Mouse (Mus musculus) testis, adult 2 months (tissue): ENCODE results near the gene Meis3. TPM values are rescaled to one million over a fixed set of nuclear protein-coding genes. Genes with fewer than 3 reads are reported as not detected.

Experiments
- H3K27ac ChIP-seq: fragments of 200-500 bp; 2 replicates; pipeline ENCODE4 v1.5.1; 2012; ENCODE audit warnings: low read depth, low read length; ENCODE audit not compliant: control insufficient read depth, insufficient read depth
- H3K27me3 ChIP-seq: fragments of 200-500 bp; 2 replicates; pipeline ENCODE4 v1.6.1; 2012; ENCODE audit warnings: mild to moderate bottlenecking, low read length, moderate library complexity; ENCODE audit not compliant: control insufficient read depth, insufficient read depth
- H3K36me3 ChIP-seq: fragments of 200-500 bp; 2 replicates; pipeline ENCODE4 v1.6.1; 2012; ENCODE audit warnings: mild to moderate bottlenecking, low read length; ENCODE audit not compliant: control insufficient read depth, insufficient read depth
- H3K4me1 ChIP-seq: fragments of 200-500 bp; 2 replicates; pipeline ENCODE4 v1.6.1; 2012; ENCODE audit warnings: low read length; ENCODE audit not compliant: control insufficient read depth, insufficient read depth
- H3K4me3 ChIP-seq: fragments of 200-500 bp; 2 replicates; pipeline ENCODE4 v1.5.1; 2012; ENCODE audit warnings: low read depth, mild to moderate bottlenecking, low read length, moderate library complexity, mixed read lengths; ENCODE audit not compliant: control insufficient read depth
- CTCF ChIP-seq: fragments of 200-500 bp; IDR thresholded peaks from 2 replicates; pipeline ENCODE4 v1.5.1; 2012; ENCODE audit warnings: low read depth, mild to moderate bottlenecking, inconsistent platforms, low read length, moderate library complexity; ENCODE audit not compliant: control insufficient read depth, insufficient read depth, insufficient replicate concordance
- POLR2A ChIP-seq: fragments of 200-500 bp; IDR thresholded peaks from 2 replicates; pipeline ENCODE4 v1.6.1; 2012; ENCODE audit warnings: low read depth, mild to moderate bottlenecking, inconsistent platforms, low read length, moderate library complexity; ENCODE audit not compliant: control insufficient read depth
- polyA plus RNA-seq: library from polyadenylated mRNA; depleted of rRNA; stranded (reverse); fragments of >200 nt; gene quantifications from 2 replicates; pipeline ENCODE4 v1.2.3, GENCODE M21; 2012

Meis3 gene
- polyA plus RNA-seq, 1 experiment, result 2.5 TPM

DNA sequence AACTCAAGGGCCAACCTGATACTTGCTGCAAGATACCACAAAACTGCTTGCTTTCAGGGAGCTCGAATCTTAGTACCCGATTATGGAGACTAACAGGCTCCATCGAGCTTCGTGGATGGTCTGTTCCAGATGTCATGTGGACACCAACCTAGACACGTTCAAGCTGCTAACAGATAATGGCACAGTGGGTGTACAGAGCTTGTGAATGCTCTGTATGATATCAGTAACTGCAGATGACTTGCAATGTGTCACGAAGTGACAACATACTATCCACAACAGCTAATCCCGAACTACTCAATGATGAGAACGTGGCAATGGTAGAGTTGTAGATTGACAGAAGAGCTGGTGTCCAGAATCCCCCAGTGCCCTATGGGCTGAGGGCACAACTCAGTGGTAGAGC is 12.6 kb downstream of the Meis3 start:
- no peak for TF ChIP-seq CTCF
- no peak for TF ChIP-seq POLR2A
- H3K27ac ChIP-seq, result no peak overlapping the region
- H3K4me1 ChIP-seq, result no peaks in the 10 kb centered on the region
- H3K27me3 ChIP-seq, result no peaks in the 10 kb centered on the region
- H3K36me3 ChIP-seq, result no peaks in the 10 kb centered on the region
- no peak overlapping the region for H3K4me3 ChIP-seq

DNA sequence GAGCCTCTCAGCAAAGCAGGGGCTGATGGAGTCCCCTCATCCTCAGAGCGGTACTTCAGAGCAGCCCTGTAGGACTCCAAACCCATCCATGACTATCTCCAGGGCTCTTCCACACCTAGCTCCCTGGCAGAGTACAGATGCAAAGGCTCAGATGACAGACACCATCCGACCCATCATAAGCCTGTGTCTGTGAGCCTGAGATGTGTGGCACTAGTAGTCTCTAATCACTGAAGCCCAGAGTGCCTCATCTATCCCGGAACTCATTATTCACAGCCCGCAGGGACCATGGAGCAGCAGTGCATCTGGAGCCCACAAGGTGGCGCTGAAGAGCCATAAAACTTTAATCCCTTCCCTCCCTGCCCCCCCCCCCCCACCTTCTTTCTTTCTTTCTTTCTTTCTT is 17.4 kb downstream of the Meis3 start:
- Histone ChIP-seq H3K4me1 (no peaks in the 10 kb centered on the region), H3K36me3 (no peaks in the 10 kb centered on the region; the same call in 1 of the 2 replicates), H3K27ac (no peak overlapping the region), H3K27me3 (no peaks in the 10 kb centered on the region), H3K4me3 (no peak overlapping the region)
- TF ChIP-seq CTCF, result peak; percentile 76; the same call in 1 of the 2 replicates
- TF ChIP-seq POLR2A, result no peak

DNA sequence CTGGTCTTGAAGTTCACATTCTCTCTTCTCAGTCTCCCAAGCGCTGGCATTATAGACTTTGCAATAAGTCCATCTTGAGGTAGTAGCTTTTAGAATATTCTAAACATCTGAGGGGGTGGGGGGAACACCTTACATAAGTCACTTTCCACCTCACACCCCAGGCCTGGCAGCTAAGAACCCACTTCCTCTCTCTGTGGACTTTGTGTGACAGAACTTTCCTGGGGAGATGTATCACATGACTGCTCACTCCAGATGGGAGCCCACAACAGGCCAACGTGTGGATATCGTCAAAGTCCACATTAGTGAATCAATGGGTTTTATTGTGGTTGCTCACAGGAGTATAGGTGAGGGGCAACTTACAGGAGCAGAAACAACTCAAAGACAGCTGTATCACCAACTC is 18.8 kb downstream of the Meis3 start:
- H3K27ac ChIP-seq, result no peak overlapping the region
- no peak overlapping the region for H3K4me3 ChIP-seq
- no peaks in the 10 kb centered on the region for H3K4me1 ChIP-seq
- H3K27me3 ChIP-seq, result no peaks in the 10 kb centered on the region
- H3K36me3 ChIP-seq, result no peaks in the 10 kb centered on the region; the same call in 1 of the 2 replicates
- TF ChIP-seq POLR2A (no peak), CTCF (no peak)

DNA sequence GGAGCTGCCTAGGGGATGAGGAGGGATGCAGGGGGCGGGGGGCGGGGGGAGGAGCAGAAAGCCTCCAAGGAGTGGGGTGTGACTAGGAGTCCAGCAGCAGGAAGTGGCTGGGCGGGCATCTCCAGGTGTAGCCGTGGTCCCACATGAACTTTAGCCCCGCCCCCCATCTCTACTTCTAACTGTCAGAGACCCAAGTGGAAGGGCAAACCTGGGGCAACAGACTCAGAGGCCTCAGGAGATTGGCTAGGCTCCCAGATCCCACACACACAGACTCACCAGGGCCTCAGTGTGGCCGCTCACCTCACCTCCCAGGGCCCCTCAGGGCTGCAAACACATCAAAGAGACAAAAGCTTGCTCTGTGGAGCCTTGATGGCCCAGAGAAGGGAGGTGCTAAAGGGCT is 21.7 kb downstream of the Meis3 start:
- Histone ChIP-seq H3K27ac (no peak overlapping the region), H3K27me3 (no peaks in the 10 kb centered on the region), H3K4me3 (no peak overlapping the region), H3K36me3 (no peaks in the 10 kb centered on the region; the same call in 1 of the 2 replicates), H3K4me1 (no peaks in the 10 kb centered on the region)
- TF ChIP-seq POLR2A (no peak), CTCF (no peak)

DNA sequence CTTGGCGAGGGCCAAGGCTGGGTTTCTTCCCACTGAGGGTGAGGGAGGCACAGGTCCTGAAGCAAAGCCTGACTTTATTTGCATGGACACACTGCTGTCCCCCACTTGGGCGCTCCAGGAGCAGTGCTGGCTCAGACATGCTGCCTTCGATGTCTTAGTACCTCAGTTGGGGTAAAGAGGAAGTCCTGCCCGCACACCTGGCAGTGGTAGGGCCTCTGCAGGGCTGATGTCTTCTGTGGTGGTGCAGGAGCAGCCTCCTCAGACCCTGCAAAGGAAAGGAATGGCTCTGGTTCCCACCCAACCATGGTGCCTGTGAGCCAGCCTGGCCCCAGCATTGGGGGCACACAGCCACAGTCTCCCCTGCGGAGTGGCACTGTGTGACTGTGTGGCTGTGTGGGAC is 22.3 kb downstream of the Meis3 start:
- H3K4me1 ChIP-seq, result no peaks in the 10 kb centered on the region
- H3K27me3 ChIP-seq, result no peaks in the 10 kb centered on the region
- H3K27ac ChIP-seq, result no peak overlapping the region
- H3K4me3 ChIP-seq, result no peak overlapping the region
- TF ChIP-seq CTCF (no peak), POLR2A (no peak)
- no peaks in the 10 kb centered on the region; the same call in 1 of the 2 replicates for H3K36me3 ChIP-seq

DNA sequence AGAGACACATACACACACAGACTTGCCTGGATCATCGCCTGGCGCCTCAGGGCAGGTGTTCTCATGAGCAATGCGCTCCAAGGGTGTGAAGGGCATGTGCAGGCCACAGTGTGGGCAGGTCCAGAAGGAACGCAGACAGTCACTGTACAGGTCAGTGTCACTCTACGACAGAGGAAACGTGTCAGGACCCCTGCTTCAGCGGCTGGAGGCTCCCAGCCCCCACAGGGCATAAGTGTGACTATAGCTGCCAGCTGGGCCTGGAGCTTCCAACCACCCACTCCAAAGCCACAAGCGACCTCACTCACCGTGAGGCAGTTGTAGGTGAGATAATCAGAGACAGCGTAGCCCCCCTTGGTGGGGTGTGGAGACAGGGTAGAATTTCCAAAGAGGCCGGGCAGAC is 23.6 kb downstream of the Meis3 start:
- TF ChIP-seq POLR2A (no peak), CTCF (no peak)
- Histone ChIP-seq H3K27ac (no peak overlapping the region), H3K27me3 (no peaks in the 10 kb centered on the region), H3K4me3 (no peak overlapping the region), H3K36me3 (no peaks in the 10 kb centered on the region; the same call in 1 of the 2 replicates), H3K4me1 (no peaks in the 10 kb centered on the region)

DNA sequence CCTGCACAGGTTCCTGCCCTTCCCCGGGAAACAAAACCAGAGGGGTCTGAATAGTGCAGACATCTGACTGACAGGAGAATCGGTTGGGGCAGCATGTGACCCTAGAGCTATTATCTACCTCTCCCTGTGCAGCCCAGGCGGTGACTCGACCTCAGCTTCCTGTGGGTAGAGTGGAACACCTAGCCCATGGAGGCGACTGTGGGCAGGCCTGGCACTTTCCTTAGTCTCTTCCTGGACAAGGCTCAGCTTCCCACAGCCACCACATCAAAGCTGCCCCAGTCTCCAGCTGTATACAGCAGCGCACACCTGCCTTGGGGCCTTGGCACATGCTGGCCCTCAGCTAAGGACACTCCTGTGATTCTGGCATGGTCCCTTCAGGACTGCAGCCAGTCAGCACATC is 26.2 kb downstream of the Meis3 start:
- H3K27me3 ChIP-seq, result no peaks in the 10 kb centered on the region
- H3K27ac ChIP-seq, result no peak overlapping the region
- H3K36me3 ChIP-seq, result peaks cover 1% of the 10 kb centered on the region
- no peaks in the 10 kb centered on the region for H3K4me1 ChIP-seq
- no peak overlapping the region for H3K4me3 ChIP-seq
- TF ChIP-seq POLR2A (no peak), CTCF (no peak)
